Mouse (Mus musculus) layer of hippocampus, adult 8-10 months (tissue): Measurements from ENCODE around the gene Ism1. TPM values are rescaled to one million over a fixed set of nuclear protein-coding genes. Genes with fewer than 3 reads are reported as not detected.

Experiments
- DNase-seq, 2 experiments: peaks; one replicate each; pipeline ENCODE4 v3.0.0; 2022; ENCODE audit warnings: low spot score in 2 of 2
- total RNA-seq, 4 experiments: library from RNA; stranded (reverse); gene quantifications; 2 replicates each; pipeline ENCODE4 v1.2.4; 2022

Gene Ism1
- total RNA-seq, 4 experiments from 2014 or later: 3.2 to 5.7 (median 4.2) TPM

- no peak for DNase-seq
These were observed 129.9 kb downstream of the Ism1 start for GRCm38 (mm10) chr2:139807887-139808286.

Other genes with a start within 250 kb of the Ism1 start
- under 1 TPM in 2 of 4 experiments, not detected in 2; 0.16 to 0.26 TPM for gene Sptlc3, start 184.3 kb upstream of the Ism1 start, total RNA-seq